Mouse (Mus musculus) embryonic fibroblast, embryonic 13.5 days (primary cell): ENCODE data around the gene Csf1. TPM values are rescaled to one million over a fixed set of nuclear protein-coding genes. Genes with fewer than 3 reads are reported as not detected.

Experiments used
- H3K27ac ChIP-seq: 2 replicates; pipeline ENCODE4 v1.5.1; 2012; ENCODE audit warnings: low read length, control low read depth, inconsistent platforms; ENCODE audit not compliant: insufficient read depth
- H3K4me1 ChIP-seq: 2 replicates; pipeline ENCODE4 v1.6.1; 2011; ENCODE audit warnings: low read length; ENCODE audit not compliant: control insufficient read depth, insufficient read depth
- H3K4me3 ChIP-seq: 2 replicates; pipeline ENCODE4 v1.5.1; 2011; ENCODE audit warnings: mild to moderate bottlenecking, control low read depth, low read length; ENCODE audit not compliant: insufficient read depth
- CTCF ChIP-seq: IDR thresholded peaks from 2 replicates; pipeline ENCODE4 v1.5.1; 2011; ENCODE audit warnings: mild to moderate bottlenecking, control low read depth, low read length, moderate library complexity, borderline replicate concordance; ENCODE audit not compliant: insufficient read depth
- POLR2A ChIP-seq: IDR thresholded peaks from 2 replicates; pipeline ENCODE4 v1.6.1; 2011; ENCODE audit warnings: low read depth, mild to moderate bottlenecking, control low read depth, low read length, moderate library complexity
- polyA plus RNA-seq: library from polyadenylated mRNA; stranded (reverse); fragments of >200 nt; gene quantifications from 2 replicates; pipeline ENCODE4 v1.2.4, GENCODE M21; 2011; ENCODE audit warnings: low read depth; ENCODE audit not compliant: missing spikeins, insufficient read length

Csf1 gene
- polyA plus RNA-seq, 1 experiment = 208 TPM

- H3K27ac ChIP-seq = peak overlapping the region; percentile 10
- peak overlapping the region; percentile 93 for H3K4me3 ChIP-seq
- no peak for TF ChIP-seq CTCF
- TF ChIP-seq POLR2A = peak; percentile 32; the same call in 1 of the 2 replicates
- peaks cover 10% of the 10 kb centered on the region for H3K4me1 ChIP-seq
These were observed 64.9 kb downstream of the Csf1 start for GRCm38 (mm10) chr3:107695219-107695947.

GRCm38 (mm10) chr3:107694256-107694900 is 65.9 kb downstream of the Csf1 start:
- TF ChIP-seq POLR2A (no peak), CTCF (no peak)
- peak overlapping the region; percentile 93 for H3K4me3 ChIP-seq
- no peak overlapping the region for H3K27ac ChIP-seq
- peaks cover 15% of the 10 kb centered on the region for H3K4me1 ChIP-seq

Other genes starting within 250 kb of the Csf1 start
- 10.4 and 10.9 TPM in 2 replicates for gene Slc6a17, start 242.5 kb downstream of the Csf1 start, polyA plus RNA-seq
- 0.37 TPM in 1 of 2 replicates, not detected in the other for gene Ubl4b, start 205.4 kb downstream of the Csf1 start, polyA plus RNA-seq
- gene Alx3, start 165.4 kb downstream of the Csf1 start, polyA plus RNA-seq = 1.8 and 1.9 TPM in 2 replicates
- gene Gm10961, start 129.1 kb downstream of the Csf1 start, polyA plus RNA-seq = not detected in 2 replicates
- gene Strip1, start 128.8 kb downstream of the Csf1 start, polyA plus RNA-seq = 39.1 and 41.7 TPM in 2 replicates
- gene Ahcyl1, start 63.9 kb downstream of the Csf1 start, polyA plus RNA-seq = 216 and 238 TPM in 2 replicates
- gene Eps8l3, start 116.8 kb upstream of the Csf1 start, polyA plus RNA-seq = not detected in 2 replicates
- gene Gstm5, start 135.4 kb upstream of the Csf1 start, polyA plus RNA-seq = 68.6 and 75.4 TPM in 2 replicates
- gene Gstm7, start 171.3 kb upstream of the Csf1 start, polyA plus RNA-seq = 1.3 and 2.3 TPM in 2 replicates
- gene Gstm6, start 183.3 kb upstream of the Csf1 start, polyA plus RNA-seq = 2.0 and 3.7 TPM in 2 replicates
- not detected in 2 replicates for gene Gstm3, start 208.8 kb upstream of the Csf1 start, polyA plus RNA-seq
- gene Gstm2, start 226.0 kb upstream of the Csf1 start, polyA plus RNA-seq = 59.6 and 62.2 TPM in 2 replicates